Mouse (Mus musculus) testis, adult 2 months (tissue): ENCODE results near the gene Haus8. TPM values are rescaled to one million over a fixed set of nuclear protein-coding genes. Genes with fewer than 3 reads are reported as not detected.
"Not testable (repeated sequence)": the region's sequence is repeated elsewhere in the genome, so short reads cannot be mapped to it uniquely, and the experiment has no call there.

ENCODE experiments used
- H3K27ac ChIP-seq: fragments of 200-500 bp; 2 replicates; pipeline ENCODE4 v1.5.1; 2012; ENCODE audit warnings: low read depth, low read length; ENCODE audit not compliant: control insufficient read depth, insufficient read depth
- H3K27me3 ChIP-seq: fragments of 200-500 bp; 2 replicates; pipeline ENCODE4 v1.6.1; 2012; ENCODE audit warnings: mild to moderate bottlenecking, low read length, moderate library complexity; ENCODE audit not compliant: control insufficient read depth, insufficient read depth
- H3K36me3 ChIP-seq: fragments of 200-500 bp; 2 replicates; pipeline ENCODE4 v1.6.1; 2012; ENCODE audit warnings: mild to moderate bottlenecking, low read length; ENCODE audit not compliant: control insufficient read depth, insufficient read depth
- H3K4me1 ChIP-seq: fragments of 200-500 bp; 2 replicates; pipeline ENCODE4 v1.6.1; 2012; ENCODE audit warnings: low read length; ENCODE audit not compliant: control insufficient read depth, insufficient read depth
- H3K4me3 ChIP-seq: fragments of 200-500 bp; 2 replicates; pipeline ENCODE4 v1.5.1; 2012; ENCODE audit warnings: low read depth, mild to moderate bottlenecking, low read length, moderate library complexity, mixed read lengths; ENCODE audit not compliant: control insufficient read depth
- CTCF ChIP-seq: fragments of 200-500 bp; IDR thresholded peaks from 2 replicates; pipeline ENCODE4 v1.5.1; 2012; ENCODE audit warnings: low read depth, mild to moderate bottlenecking, inconsistent platforms, low read length, moderate library complexity; ENCODE audit not compliant: control insufficient read depth, insufficient read depth, insufficient replicate concordance
- POLR2A ChIP-seq: fragments of 200-500 bp; IDR thresholded peaks from 2 replicates; pipeline ENCODE4 v1.6.1; 2012; ENCODE audit warnings: low read depth, mild to moderate bottlenecking, inconsistent platforms, low read length, moderate library complexity; ENCODE audit not compliant: control insufficient read depth
- polyA plus RNA-seq: library from polyadenylated mRNA; depleted of rRNA; stranded (reverse); fragments of >200 nt; gene quantifications from 2 replicates; pipeline ENCODE4 v1.2.3, GENCODE M21; 2012; rRNA removed

The Haus8 gene
- polyA plus RNA-seq, 1 experiment, result 4.1 TPM

- Histone ChIP-seq H3K27ac (no peak overlapping the region), H3K27me3 (no peaks in the 10 kb centered on the region), H3K36me3 (no peaks in the 10 kb centered on the region), H3K4me1 (peaks cover 8% of the 10 kb centered on the region), H3K4me3 (no peak overlapping the region)
- TF ChIP-seq CTCF (no peak), POLR2A (no peak)
Measured at GRCm38 (mm10) chr8:71267690-71268089, 5.0 kb downstream of the Haus8 start.

- Histone ChIP-seq H3K36me3 (no peaks in the 10 kb centered on the region), H3K4me1 (no peaks in the 10 kb centered on the region), H3K27ac (no peak overlapping the region), H3K4me3 (no peak overlapping the region), H3K27me3 (no peaks in the 10 kb centered on the region)
- TF ChIP-seq CTCF, result no peak; the same call in 1 of the 2 replicates
- no peak for TF ChIP-seq POLR2A
Measured at GRCm38 (mm10) chr8:71261234-71261633, 11.5 kb downstream of the Haus8 start.

- Histone ChIP-seq H3K27me3 (no peaks in the 10 kb centered on the region), H3K36me3 (no peaks in the 10 kb centered on the region; the same call in 1 of the 2 replicates), H3K27ac (no peak overlapping the region), H3K4me1 (no peaks in the 10 kb centered on the region), H3K4me3 (no peak overlapping the region)
- TF ChIP-seq POLR2A (no peak), CTCF (no peak)
Measured at GRCm38 (mm10) chr8:71256545-71257232, 16.0 kb downstream of the Haus8 start.

- TF ChIP-seq CTCF (no peak), POLR2A (no peak)
- Histone ChIP-seq H3K27me3 (no peaks in the 10 kb centered on the region), H3K4me1 (no peaks in the 10 kb centered on the region), H3K4me3 (no peak overlapping the region), H3K36me3 (no peaks in the 10 kb centered on the region), H3K27ac (no peak overlapping the region)
Measured at GRCm38 (mm10) chr8:71248203-71248602, 24.5 kb downstream of the Haus8 start.

- Histone ChIP-seq H3K27me3 (no peaks in the 10 kb centered on the region), H3K27ac (no peak overlapping the region), H3K36me3 (no peaks in the 10 kb centered on the region), H3K4me3 (no peak overlapping the region), H3K4me1 (no peaks in the 10 kb centered on the region)
- no peak for TF ChIP-seq CTCF
- no peak for TF ChIP-seq POLR2A
Measured at GRCm38 (mm10) chr8:71242757-71243156, 30.0 kb downstream of the Haus8 start.

- H3K36me3 ChIP-seq, result no peaks in the 10 kb centered on the region
- H3K27me3 ChIP-seq, result no peaks in the 10 kb centered on the region
- H3K27ac ChIP-seq, result no peak overlapping the region
- H3K4me1 ChIP-seq, result no peaks in the 10 kb centered on the region; the same call in 1 of the 2 replicates
- H3K4me3 ChIP-seq, result no peak overlapping the region
- TF ChIP-seq POLR2A (no peak), CTCF (no peak)
Measured at GRCm38 (mm10) chr8:71224560-71224959, 48.2 kb downstream of the Haus8 start.

GRCm38 (mm10) chr8:71214266-71214665 is 58.5 kb downstream of the Haus8 start:
- not testable (repeated sequence) for H3K27ac ChIP-seq, H3K4me3 ChIP-seq, H3K4me1 ChIP-seq, H3K36me3 ChIP-seq, H3K27me3 ChIP-seq

GRCm38 (mm10) chr8:71205541-71205967 is 67.2 kb downstream of the Haus8 start:
- H3K36me3 ChIP-seq, H3K27ac ChIP-seq, H3K27me3 ChIP-seq, H3K4me1 ChIP-seq: not testable (repeated sequence)
- H3K4me3 ChIP-seq, result peak overlapping the region; percentile 55

Other genes with a start within 250 kb of the Haus8 start
- 8.2 and 8.8 TPM in 2 replicates for gene Myo9b, start 220 bp downstream of the Haus8 start, polyA plus RNA-seq
- gene Use1, start 93.9 kb upstream of the Haus8 start, polyA plus RNA-seq, result 158 and 169 TPM in 2 replicates
- 36.5 and 45.0 TPM in 2 replicates for gene Ocel1, start 98.4 kb upstream of the Haus8 start, polyA plus RNA-seq
- 10.2 and 10.8 TPM in 2 replicates for gene Nr2f6, start 109.0 kb upstream of the Haus8 start, polyA plus RNA-seq
- gene Ushbp1, start 122.9 kb upstream of the Haus8 start, polyA plus RNA-seq, result 1.3 and 1.8 TPM in 2 replicates
- 70.6 and 76.6 TPM in 2 replicates for gene Babam1, start 123.9 kb upstream of the Haus8 start, polyA plus RNA-seq
- gene Ankle1, start 133.1 kb upstream of the Haus8 start, polyA plus RNA-seq, result 1.9 and 2.3 TPM in 2 replicates
- 231 and 283 TPM in 2 replicates for gene Abhd8, start 190.7 kb upstream of the Haus8 start, polyA plus RNA-seq
- gene Mrpl34, start 192.0 kb upstream of the Haus8 start, polyA plus RNA-seq, result 14.2 and 19.5 TPM in 2 replicates
- 136 and 152 TPM in 2 replicates for gene Dda1, start 196.3 kb upstream of the Haus8 start, polyA plus RNA-seq
- 0.99 and 1.2 TPM in 2 replicates for gene Ano8, start 213.0 kb upstream of the Haus8 start, polyA plus RNA-seq
- 6.1 and 6.3 TPM in 2 replicates for gene Gtpbp3, start 215.2 kb upstream of the Haus8 start, polyA plus RNA-seq
- 0.95 and 2.4 TPM in 2 replicates for gene Plvap, start 238.8 kb upstream of the Haus8 start, polyA plus RNA-seq